Mouse (Mus musculus) right cerebral cortex, postnatal 36 days (tissue): ENCODE measurements around the gene Agt.

ENCODE experiments used
- DNase-seq, 2 experiments: peaks; one replicate each; pipeline ENCODE4 v3.0.0; 2022; ENCODE audit warnings: low spot score in 2 of 2, mixed read lengths in 1 of 2

Agt gene

GRCm38 (mm10) chr8:124507572-124508320, 61.8 kb downstream of the Agt start:
- peak; percentile 61 to 80 for DNase-seq
